Mouse (Mus musculus): Measurements from ENCODE around the gene Khnyn. TPM values are rescaled to one million over a fixed set of nuclear protein-coding genes. Genes with fewer than 3 reads are reported as not detected.
A peak's percentile ranks its signal among the peaks of the same experiment; 100 is the strongest.

Khnyn gene
- polyA plus RNA-seq, 1 experiment: 10.0 TPM

DNA sequence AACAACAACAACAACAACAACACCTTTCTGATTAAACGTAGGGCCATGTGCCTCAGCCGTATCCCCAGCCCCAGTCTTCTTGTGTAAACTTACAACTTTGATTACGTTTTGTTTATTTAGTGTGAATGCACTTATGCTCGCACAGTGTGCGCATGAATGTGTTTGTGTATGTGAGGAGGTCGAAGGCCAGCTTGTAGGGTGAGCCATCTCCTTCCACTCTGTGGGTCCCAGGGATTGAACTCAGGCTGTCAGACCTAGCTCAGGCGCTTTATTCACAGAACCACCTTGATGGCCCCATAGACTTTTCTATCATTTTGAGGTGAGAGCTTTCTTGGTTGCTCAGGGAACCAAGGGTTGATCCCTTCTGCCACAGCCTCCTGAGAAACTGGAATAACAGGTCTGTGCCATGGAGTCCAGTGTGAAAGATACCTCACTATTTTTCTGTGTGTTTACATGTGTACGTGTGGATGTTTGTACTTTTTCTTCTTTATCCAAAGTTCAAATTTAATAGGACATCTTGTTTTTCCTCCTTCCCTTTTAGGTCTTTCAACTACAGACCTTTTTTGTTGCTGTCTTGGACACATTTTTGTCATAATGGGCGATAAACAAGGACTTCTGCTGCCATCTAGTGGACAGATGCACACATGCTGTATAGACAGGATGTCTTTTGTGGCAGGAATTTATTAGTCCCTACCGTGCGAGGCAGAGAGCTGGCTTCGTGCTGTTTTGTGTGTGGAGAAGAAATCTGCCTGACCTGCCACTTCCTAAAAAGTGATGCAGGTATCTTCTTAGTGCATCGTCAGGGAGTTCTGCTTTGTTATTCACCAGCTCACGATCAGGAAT is 33.7 kb downstream of the Khnyn start:
- Histone ChIP-seq H3K36me3 (ENCODE audit: control insufficient read depth, insufficient read depth) (no peaks in the 10 kb centered on the region), H3K4me3 (no peak overlapping the region), H3K4me2 (ENCODE audit: low read depth) (peak overlapping the region; percentile 41), H3ac (ENCODE audit: control insufficient read depth, insufficient read length) (no peak overlapping the region), H3K27me3 (ENCODE audit: control insufficient read depth, insufficient read depth, insufficient read length) (no peaks in the 10 kb centered on the region), H3K79me2 (ENCODE audit: control insufficient read depth, insufficient read depth) (no peaks in the 10 kb centered on the region)
- TF ChIP-seq POLR2AphosphoS2 (IDR thresholded peaks at IDR 0.05; ENCODE audit: insufficient read length, low read depth): no peak
- TF ChIP-seq SRF (IDR thresholded peaks at IDR 0.05; ENCODE audit: control insufficient read depth, insufficient read length, low read depth): no peak
- TF ChIP-seq MYOD1 (IDR thresholded peaks at IDR 0.05; ENCODE audit: control insufficient read depth in 1 of 3, insufficient read length in 2 of 3, low read depth in 2 of 3): no peak
- no peak for TF ChIP-seq TCF12 (IDR thresholded peaks at IDR 0.05; ENCODE audit: insufficient read depth, poor library complexity, severe bottlenecking)
- no peak for TF ChIP-seq MYOG (IDR thresholded peaks at IDR 0.05; ENCODE audit: control insufficient read depth in 1 of 3, insufficient read depth in 1 of 3, insufficient read length in 2 of 3, low read depth in 2 of 3)
- no peak for TF ChIP-seq USF1 (IDR thresholded peaks at IDR 0.05; ENCODE audit: low read depth)
- TF ChIP-seq MAX (IDR thresholded peaks at IDR 0.05; ENCODE audit: low read depth): no peak
- no peak for TF ChIP-seq POLR2A (IDR thresholded peaks at IDR 0.05; ENCODE audit: insufficient read length, low read depth)
- no peak for TF ChIP-seq CEBPB (IDR thresholded peaks at IDR 0.05; ENCODE audit: insufficient read depth, poor library complexity, severe bottlenecking)
- TF ChIP-seq TCF3 (IDR thresholded peaks at IDR 0.05; ENCODE audit: insufficient read length, low read depth): no peak
- no peak for TF ChIP-seq E2F4 (IDR thresholded peaks at IDR 0.05; ENCODE audit: insufficient read depth)
- no peak for TF ChIP-seq REST (IDR thresholded peaks at IDR 0.05; ENCODE audit: insufficient read depth, insufficient read length)

DNA sequence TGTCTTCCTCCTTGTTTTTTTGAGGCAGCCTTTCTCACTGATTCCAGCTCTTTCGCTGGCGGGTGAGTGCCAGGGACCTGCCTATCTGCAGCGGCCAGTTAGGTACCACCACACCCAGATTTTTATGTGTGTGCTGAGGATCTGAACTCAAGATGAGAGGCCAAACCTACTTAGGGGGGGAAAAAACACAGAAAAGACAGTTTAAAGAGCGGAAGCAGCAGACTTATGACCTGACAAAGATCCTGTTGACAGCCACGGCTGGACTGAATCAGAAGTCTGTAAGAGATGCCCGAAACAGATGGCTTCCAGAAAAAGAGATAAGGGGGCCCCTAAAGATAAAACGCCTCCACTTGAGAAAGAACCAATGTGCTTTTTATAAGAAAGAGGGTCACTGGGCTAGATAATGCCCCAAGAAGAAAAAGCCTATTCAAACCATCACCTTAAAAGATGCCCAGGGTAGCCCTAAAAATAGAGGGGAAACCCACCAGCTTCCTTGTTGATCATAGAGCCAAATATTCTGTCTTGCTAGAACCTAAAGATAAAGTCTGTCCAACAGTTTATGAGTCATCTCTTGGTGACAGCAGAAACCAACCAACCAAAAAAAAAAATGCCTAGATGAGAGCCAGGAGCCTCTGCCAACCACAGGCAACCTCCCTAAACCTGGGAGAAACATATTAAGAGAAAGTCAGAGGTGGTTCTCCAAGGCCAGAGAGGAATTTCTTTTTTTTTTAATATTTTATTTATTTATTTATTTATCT is 37.9 kb downstream of the Khnyn start:
- H3K4me2 ChIP-seq (ENCODE audit: low read depth): no peak overlapping the region
- H3K4me3 ChIP-seq: no peak overlapping the region
- no peaks in the 10 kb centered on the region for H3K36me3 ChIP-seq (ENCODE audit: control insufficient read depth, insufficient read depth)
- H3ac ChIP-seq (ENCODE audit: control insufficient read depth, insufficient read length): no peak overlapping the region
- no peaks in the 10 kb centered on the region for H3K79me2 ChIP-seq (ENCODE audit: control insufficient read depth, insufficient read depth)
- no peak for TF ChIP-seq MYOD1 (IDR thresholded peaks at IDR 0.05; ENCODE audit: control insufficient read depth in 1 of 3, insufficient read length in 2 of 3, low read depth in 2 of 3)
- TF ChIP-seq USF1 (IDR thresholded peaks at IDR 0.05; ENCODE audit: low read depth): no peak
- no peaks in the 10 kb centered on the region for H3K27me3 ChIP-seq (ENCODE audit: control insufficient read depth, insufficient read depth, insufficient read length)

DNA sequence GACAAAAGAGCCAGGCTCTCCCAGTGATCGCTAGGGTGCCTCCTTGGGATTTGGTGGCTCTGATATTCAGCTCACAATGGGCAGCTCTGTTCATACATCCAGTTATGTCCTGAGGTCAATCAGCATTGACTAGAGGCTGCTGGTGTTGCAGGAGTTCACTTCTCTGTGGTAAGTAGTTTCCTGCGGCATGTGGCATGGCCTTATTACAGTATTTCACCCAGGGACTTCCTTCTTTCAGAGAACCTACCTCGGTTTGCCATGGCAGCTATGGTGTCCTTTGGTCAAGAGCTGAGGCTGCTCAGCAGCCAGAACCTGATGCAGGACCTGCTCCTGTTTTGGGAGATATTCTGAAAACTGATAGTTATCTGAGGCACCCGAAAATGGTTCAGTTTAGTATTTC is 42.1 kb downstream of the Khnyn start:
- no peaks in the 10 kb centered on the region for H3K36me3 ChIP-seq (ENCODE audit: control insufficient read depth, insufficient read depth)
- H3K79me2 ChIP-seq (ENCODE audit: control insufficient read depth, insufficient read depth): no peaks in the 10 kb centered on the region
- TF ChIP-seq TCF3 (IDR thresholded peaks at IDR 0.05; ENCODE audit: insufficient read length, low read depth) (no peak), SRF (IDR thresholded peaks at IDR 0.05; ENCODE audit: control insufficient read depth, insufficient read length, low read depth) (no peak), USF1 (IDR thresholded peaks at IDR 0.05; ENCODE audit: low read depth) (no peak), MYOG (IDR thresholded peaks at IDR 0.05; ENCODE audit: control insufficient read depth in 1 of 3, insufficient read depth in 1 of 3, insufficient read length in 2 of 3, low read depth in 2 of 3) (no peak), TCF12 (IDR thresholded peaks at IDR 0.05; ENCODE audit: insufficient read depth, poor library complexity, severe bottlenecking) (no peak), E2F4 (IDR thresholded peaks at IDR 0.05; ENCODE audit: insufficient read depth) (no peak), MAX (IDR thresholded peaks at IDR 0.05; ENCODE audit: low read depth) (no peak), POLR2A (IDR thresholded peaks at IDR 0.05; ENCODE audit: insufficient read length, low read depth) (no peak), POLR2AphosphoS2 (IDR thresholded peaks at IDR 0.05; ENCODE audit: insufficient read length, low read depth) (no peak), REST (IDR thresholded peaks at IDR 0.05; ENCODE audit: insufficient read depth, insufficient read length) (no peak), MYOD1 (IDR thresholded peaks at IDR 0.05; ENCODE audit: control insufficient read depth in 1 of 3, insufficient read length in 2 of 3, low read depth in 2 of 3) (no peak), CEBPB (IDR thresholded peaks at IDR 0.05; ENCODE audit: insufficient read depth, poor library complexity, severe bottlenecking) (no peak)
- H3ac ChIP-seq (ENCODE audit: control insufficient read depth, insufficient read length): no peak overlapping the region
- H3K27me3 ChIP-seq (ENCODE audit: control insufficient read depth, insufficient read depth, insufficient read length): no peaks in the 10 kb centered on the region
- no peak overlapping the region for H3K4me3 ChIP-seq
- H3K4me2 ChIP-seq (ENCODE audit: low read depth): no peak overlapping the region

DNA sequence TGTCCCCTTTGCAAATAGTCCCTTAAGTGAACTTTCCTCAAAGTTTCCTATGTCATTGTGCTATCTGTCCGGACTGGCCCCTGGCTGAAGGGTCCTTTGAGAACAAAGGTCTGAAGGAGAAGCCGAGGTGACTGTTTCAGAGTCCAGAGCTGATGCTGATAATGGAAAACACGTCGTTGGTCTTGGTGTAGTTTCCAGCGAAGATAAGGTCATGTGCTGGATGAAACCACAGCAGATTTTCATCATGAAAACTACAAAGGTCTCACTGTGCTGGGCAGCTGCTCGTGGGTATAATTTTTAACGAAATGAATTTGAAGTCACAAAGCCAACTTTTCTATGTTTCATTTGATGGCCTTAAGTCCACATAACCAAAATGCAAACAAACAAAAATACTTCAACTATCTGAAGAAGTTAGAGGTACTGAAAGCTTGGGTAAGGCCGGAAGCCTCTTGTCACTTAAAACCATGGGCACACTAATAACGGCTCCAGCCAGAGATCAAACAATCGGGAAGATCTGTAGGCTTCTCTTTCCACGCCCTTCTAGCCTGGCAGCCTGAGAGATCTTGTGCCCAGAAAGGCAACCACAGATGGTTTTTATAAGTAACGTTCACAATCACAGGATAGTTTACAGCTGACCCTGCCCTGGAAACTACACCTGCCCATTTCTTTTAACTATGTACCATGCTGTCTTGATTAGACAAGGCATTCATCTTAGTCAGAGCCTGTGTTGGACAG is 44.7 kb downstream of the Khnyn start:
- no peak overlapping the region for H3ac ChIP-seq (ENCODE audit: control insufficient read depth, insufficient read length)
- H3K4me2 ChIP-seq (ENCODE audit: low read depth): peak overlapping the region; percentile 10
- no peaks in the 10 kb centered on the region for H3K79me2 ChIP-seq (ENCODE audit: control insufficient read depth, insufficient read depth)
- TF ChIP-seq TCF3 (IDR thresholded peaks at IDR 0.05; ENCODE audit: insufficient read length, low read depth) (no peak), MAX (IDR thresholded peaks at IDR 0.05; ENCODE audit: low read depth) (no peak), MYOD1 (IDR thresholded peaks at IDR 0.05; ENCODE audit: control insufficient read depth in 1 of 3, insufficient read length in 2 of 3, low read depth in 2 of 3) (peak in 1 of 3 experiments; percentile 44), POLR2A (IDR thresholded peaks at IDR 0.05; ENCODE audit: insufficient read length, low read depth) (no peak), CEBPB (IDR thresholded peaks at IDR 0.05; ENCODE audit: insufficient read depth, poor library complexity, severe bottlenecking) (no peak), MYOG (IDR thresholded peaks at IDR 0.05; ENCODE audit: control insufficient read depth in 1 of 3, insufficient read depth in 1 of 3, insufficient read length in 2 of 3, low read depth in 2 of 3) (no peak), SRF (IDR thresholded peaks at IDR 0.05; ENCODE audit: control insufficient read depth, insufficient read length, low read depth) (no peak)
- no peaks in the 10 kb centered on the region for H3K27me3 ChIP-seq (ENCODE audit: control insufficient read depth, insufficient read depth, insufficient read length)
- H3K36me3 ChIP-seq (ENCODE audit: control insufficient read depth, insufficient read depth): no peaks in the 10 kb centered on the region
- no peak overlapping the region for H3K4me3 ChIP-seq

Measured in myocyte (in vitro differentiated cells).